Mouse (Mus musculus) neural tube, embryonic 15.5 days (tissue): ENCODE measurements around the gene Cbln4. TPM values are rescaled to one million over a fixed set of nuclear protein-coding genes. Genes with fewer than 3 reads are reported as not detected.

ENCODE experiments used
- ATAC-seq: fragments of 200-750 bp; cut with Nextera tagmentation; 2 replicates; pipeline ENCODE4 v1.8.0; 2017; ENCODE audit warnings: mild to moderate bottlenecking, moderate TSS enrichment, moderate library complexity; ENCODE audit not compliant: low FRiP score
- H3K27ac ChIP-seq: fragments of 300-500 bp; sonication (generic); replicated peaks from 2 replicates; pipeline ENCODE4 v1.5.1; 2015; ENCODE audit warnings: mild to moderate bottlenecking, inconsistent platforms
- H3K27me3 ChIP-seq: fragments of 300-500 bp; sonication (generic); replicated peaks from 2 replicates; pipeline ENCODE4 v1.6.1; 2015; ENCODE audit warnings: inconsistent platforms
- H3K36me3 ChIP-seq: fragments of 300-500 bp; sonication (generic); 2 replicates; pipeline ENCODE4 v1.6.1; 2015; ENCODE audit warnings: inconsistent platforms
- H3K4me1 ChIP-seq: fragments of 300-500 bp; sonication (generic); 2 replicates; pipeline ENCODE4 v1.6.1; 2015; ENCODE audit warnings: inconsistent platforms
- H3K4me2 ChIP-seq: fragments of 300-500 bp; sonication (generic); 2 replicates; pipeline ENCODE4 v1.6.1; 2015; ENCODE audit warnings: inconsistent platforms, mild to moderate bottlenecking, moderate library complexity
- H3K4me3 ChIP-seq: fragments of 300-500 bp; sonication (generic); replicated peaks from 2 replicates; pipeline ENCODE4 v1.5.1; 2015; ENCODE audit warnings: mild to moderate bottlenecking, inconsistent platforms
- H3K9ac ChIP-seq: fragments of 300-500 bp; sonication (generic); replicated peaks from 2 replicates; pipeline ENCODE4 v1.6.1; 2015; ENCODE audit warnings: mild to moderate bottlenecking, inconsistent platforms
- H3K9me3 ChIP-seq: fragments of 300-500 bp; sonication (generic); replicated peaks from 2 replicates; pipeline ENCODE4 v1.6.1; 2016; ENCODE audit warnings: inconsistent platforms
- WGBS: fragments of 180-500 bp; shearing (Covaris S2); methylation state at CpG from one replicate; pipeline ENCODE4 v1.1.7; 2015; ENCODE audit warnings: mixed read lengths; 5-methylcytosine and 5-hydroxymethylcytosine counted together
- polyA plus RNA-seq: library from polyadenylated mRNA; unstranded; fragments of >200 nt; fragmentation: Nextera tagmentation; extraction: Ambion mirVana; gene quantifications from 2 replicates; pipeline ENCODE4 v1.2.1, GENCODE M21; 2015

The Cbln4 gene
- 37.0 and 45.0 TPM in 2 replicates for polyA plus RNA-seq

DNA sequence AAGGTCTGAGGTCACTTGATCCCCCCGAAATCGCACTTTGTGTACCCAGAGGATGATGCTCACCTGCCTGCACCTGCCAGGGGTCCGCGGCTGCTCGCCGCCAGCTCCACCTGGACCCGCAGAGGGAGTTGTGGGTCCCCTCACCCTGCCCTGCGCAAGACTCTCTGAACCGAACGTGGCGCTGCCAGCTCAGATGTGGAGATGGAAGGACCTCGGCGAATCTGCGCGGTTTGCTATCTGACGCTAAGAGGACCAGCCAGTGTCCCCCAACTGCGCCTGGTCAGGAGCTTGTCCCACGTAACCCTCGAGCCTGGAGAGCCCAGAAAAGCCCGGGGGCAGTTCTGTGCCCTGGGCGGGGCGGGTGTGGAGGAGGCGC lies at the start of gene Cbln4:
TSS of gene Cbln4 (minus strand) at position 232 of the 376 bp plus-strand sequence.
- under 1% methylated on average over 23 of the region's 23 CpGs for WGBS
- peak within 1 kb of the TSS; percentile 59 for H3K9ac ChIP-seq
- peak; percentile 43; the same call in 1 of the 2 replicates for ATAC-seq
- H3K36me3 ChIP-seq: no peaks in the 10 kb centered on the region
- H3K9me3 ChIP-seq: no peaks in the 10 kb centered on the region
- H3K27me3 ChIP-seq: peaks cover 49% of the 10 kb centered on the region
- peak within 1 kb of the TSS; percentile 52 for H3K4me3 ChIP-seq
- peak within 1 kb of the TSS; percentile 69 for H3K27ac ChIP-seq
- H3K4me2 ChIP-seq: peak within 1 kb of the TSS; percentile 91
- peaks cover 35% of the 10 kb centered on the region for H3K4me1 ChIP-seq

DNA sequence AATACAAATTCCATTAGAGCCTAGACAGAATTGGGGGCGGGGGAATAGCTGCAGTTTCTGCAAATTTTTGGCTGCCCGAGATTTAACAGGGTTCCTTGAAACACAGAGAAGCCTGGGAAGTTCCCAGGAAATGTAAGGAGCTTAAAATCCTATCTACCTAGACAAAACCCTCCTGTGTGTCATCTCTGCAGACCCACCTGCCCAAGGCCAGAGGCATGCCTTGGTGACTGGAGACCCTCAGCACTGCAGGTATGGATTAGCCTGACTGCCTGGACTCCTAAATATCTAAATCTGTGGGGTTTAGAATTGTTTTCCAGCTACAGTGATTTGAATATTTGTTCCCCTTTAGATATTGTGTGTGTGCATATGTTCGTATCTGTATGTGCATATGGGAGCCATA lies 35.3 kb upstream of the Cbln4 start:
- no peak overlapping the region for H3K27ac ChIP-seq
- no peak overlapping the region for H3K4me2 ChIP-seq
- ATAC-seq: no peak
- no peaks in the 10 kb centered on the region for H3K36me3 ChIP-seq
- no peaks in the 10 kb centered on the region for H3K4me1 ChIP-seq
- no peaks in the 10 kb centered on the region for H3K27me3 ChIP-seq
- no peak overlapping the region for H3K4me3 ChIP-seq
- WGBS: 89% methylated on average over 3 of the region's 3 CpGs
- no peak overlapping the region for H3K9ac ChIP-seq
- no peaks in the 10 kb centered on the region for H3K9me3 ChIP-seq

DNA sequence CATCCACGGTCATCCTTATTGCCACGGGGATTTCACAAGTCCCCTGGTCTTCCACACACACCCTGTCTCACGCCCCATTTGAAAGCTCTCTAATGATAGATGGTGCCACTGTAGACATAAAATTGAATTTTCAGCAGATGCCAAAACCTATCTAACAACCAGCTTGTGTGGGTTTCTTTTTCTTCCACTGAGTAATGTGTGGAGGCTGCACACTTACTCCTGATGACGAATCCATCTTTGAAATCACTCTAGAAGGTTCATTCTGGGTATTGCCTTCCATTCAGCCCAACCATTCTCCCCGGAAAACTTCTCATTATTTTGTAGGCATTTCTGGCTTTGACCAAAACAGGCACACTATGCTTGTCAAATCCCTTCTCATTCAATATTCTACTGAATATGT lies 33.0 kb upstream of the Cbln4 start:
- no peak for ATAC-seq
- Histone ChIP-seq H3K36me3 (no peaks in the 10 kb centered on the region), H3K27me3 (no peaks in the 10 kb centered on the region), H3K4me1 (no peaks in the 10 kb centered on the region), H3K9ac (no peak overlapping the region), H3K4me2 (no peak overlapping the region), H3K4me3 (no peak overlapping the region), H3K27ac (no peak overlapping the region), H3K9me3 (no peaks in the 10 kb centered on the region)
- WGBS: 92% methylated on average over 5 of the region's 5 CpGs

DNA sequence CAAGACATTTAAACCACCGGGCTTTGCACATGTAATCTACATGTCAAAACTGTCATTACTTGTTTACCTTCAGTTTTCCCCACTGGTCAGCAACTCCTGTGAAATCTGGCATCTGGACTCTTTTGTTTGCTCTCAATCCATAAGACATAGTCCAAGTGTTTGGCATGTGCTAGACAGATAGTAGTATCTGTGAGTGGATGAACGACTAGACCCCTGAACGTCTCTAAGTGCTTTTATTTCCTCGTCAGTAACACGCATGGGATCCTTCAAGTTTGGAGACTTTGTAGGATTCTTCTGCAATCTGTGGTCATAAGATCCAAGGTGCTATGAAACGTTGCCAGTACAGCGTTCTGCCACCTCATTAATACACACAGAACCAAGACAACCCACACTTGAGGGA lies 19.6 kb upstream of the Cbln4 start:
- no peaks in the 10 kb centered on the region for H3K9me3 ChIP-seq
- H3K4me2 ChIP-seq: no peak overlapping the region
- no peak overlapping the region for H3K27ac ChIP-seq
- no peaks in the 10 kb centered on the region for H3K27me3 ChIP-seq
- no peaks in the 10 kb centered on the region for H3K36me3 ChIP-seq
- H3K4me3 ChIP-seq: no peak overlapping the region
- H3K9ac ChIP-seq: no peak overlapping the region
- 95% methylated on average over 7 of the region's 7 CpGs for WGBS
- no peak for ATAC-seq
- no peaks in the 10 kb centered on the region for H3K4me1 ChIP-seq

DNA sequence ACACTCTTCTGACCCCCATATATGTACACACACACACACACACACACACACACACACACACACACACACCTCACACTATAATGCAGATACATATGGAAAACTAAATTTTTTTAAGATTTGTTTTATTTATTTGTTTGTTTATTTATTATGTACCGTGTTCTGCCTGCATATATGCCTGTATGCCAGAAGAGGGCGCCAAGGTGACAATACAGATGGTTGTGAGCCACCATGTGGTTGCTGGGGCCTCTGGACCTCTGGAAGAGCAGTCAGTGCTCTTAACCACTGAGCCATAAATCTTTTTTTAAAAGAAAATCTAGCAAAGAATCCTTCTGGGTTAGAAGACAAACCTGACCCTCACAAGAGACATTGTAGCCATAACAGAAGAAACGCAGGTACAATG lies 16.5 kb upstream of the Cbln4 start:
- WGBS: 65% methylated on average over 3 of the region's 3 CpGs
- no peak for ATAC-seq
- no peaks in the 10 kb centered on the region for H3K36me3 ChIP-seq
- no peaks in the 10 kb centered on the region for H3K9me3 ChIP-seq
- no peak overlapping the region for H3K4me2 ChIP-seq
- H3K9ac ChIP-seq: no peak overlapping the region
- no peak overlapping the region for H3K27ac ChIP-seq
- H3K4me3 ChIP-seq: no peak overlapping the region
- H3K4me1 ChIP-seq: no peaks in the 10 kb centered on the region
- H3K27me3 ChIP-seq: no peaks in the 10 kb centered on the region

DNA sequence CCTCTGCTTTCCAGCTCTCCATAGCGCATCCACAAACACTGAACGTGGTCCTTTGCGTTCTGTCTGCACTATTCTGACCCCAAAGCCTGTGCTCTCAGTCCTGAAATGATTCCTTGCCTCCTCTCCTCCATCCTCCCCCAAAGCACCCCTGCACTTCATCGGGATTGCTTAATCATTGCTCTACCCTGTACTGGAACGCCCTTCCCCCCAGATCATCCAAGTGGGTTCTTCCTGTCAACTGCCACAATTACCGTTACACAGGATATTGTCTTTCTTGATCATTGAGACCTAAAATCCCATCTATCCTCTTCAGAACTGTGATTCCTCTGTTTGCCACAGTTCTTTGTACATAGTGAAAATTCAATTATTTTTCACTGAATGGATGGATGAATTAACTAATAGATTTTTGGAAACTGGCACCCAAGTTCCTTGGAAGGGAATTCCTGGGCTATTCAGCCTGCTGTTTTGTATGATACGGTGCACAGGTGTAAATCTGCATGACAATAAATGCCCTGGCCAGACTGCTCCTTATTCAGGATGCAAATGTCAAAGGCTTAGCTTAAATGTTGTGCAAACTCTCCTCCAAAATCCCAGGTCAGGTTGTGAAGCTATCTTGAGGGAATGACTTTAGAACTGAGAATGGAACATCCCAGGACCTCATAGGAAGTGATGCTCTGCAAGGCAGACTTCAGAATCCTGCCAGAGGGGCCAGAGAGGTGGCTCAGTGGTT lies 15.8 kb upstream of the Cbln4 start:
- no peaks in the 10 kb centered on the region for H3K4me1 ChIP-seq
- no peak for ATAC-seq
- no peaks in the 10 kb centered on the region for H3K9me3 ChIP-seq
- no peaks in the 10 kb centered on the region for H3K36me3 ChIP-seq
- H3K27me3 ChIP-seq: no peaks in the 10 kb centered on the region
- no peak overlapping the region for H3K27ac ChIP-seq
- no peak overlapping the region for H3K4me3 ChIP-seq
- 65% methylated on average over 7 of the region's 7 CpGs for WGBS
- H3K4me2 ChIP-seq: no peak overlapping the region
- no peak overlapping the region for H3K9ac ChIP-seq

DNA sequence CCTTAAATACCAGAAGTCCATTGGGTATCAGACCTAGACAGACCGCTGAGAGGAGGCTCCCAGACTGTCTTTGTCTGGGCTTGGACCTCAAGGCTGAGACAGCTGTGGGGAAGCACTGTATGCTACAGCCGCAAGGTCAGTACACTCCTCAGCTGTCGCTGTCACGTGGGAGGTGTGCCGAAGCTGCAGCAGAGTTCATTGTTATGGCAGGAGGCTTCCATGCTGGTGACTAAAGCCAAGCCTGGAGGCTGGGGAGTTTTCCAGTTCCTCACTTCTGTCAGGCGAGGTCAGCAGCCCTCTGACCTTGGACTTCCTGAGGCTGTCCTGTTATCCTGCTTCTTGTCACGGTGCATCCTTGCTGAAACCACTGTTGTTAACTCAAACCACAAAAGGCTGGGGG lies 2.7 kb upstream of the Cbln4 start:
- Histone ChIP-seq H3K4me1 (peaks cover 28% of the 10 kb centered on the region), H3K27ac (no peak overlapping the region), H3K27me3 (peaks cover 41% of the 10 kb centered on the region), H3K4me2 (no peak overlapping the region), H3K36me3 (no peaks in the 10 kb centered on the region), H3K4me3 (no peak overlapping the region), H3K9ac (no peak overlapping the region), H3K9me3 (no peaks in the 10 kb centered on the region)
- no peak for ATAC-seq
- WGBS: 60% methylated on average over 7 of the region's 7 CpGs

DNA sequence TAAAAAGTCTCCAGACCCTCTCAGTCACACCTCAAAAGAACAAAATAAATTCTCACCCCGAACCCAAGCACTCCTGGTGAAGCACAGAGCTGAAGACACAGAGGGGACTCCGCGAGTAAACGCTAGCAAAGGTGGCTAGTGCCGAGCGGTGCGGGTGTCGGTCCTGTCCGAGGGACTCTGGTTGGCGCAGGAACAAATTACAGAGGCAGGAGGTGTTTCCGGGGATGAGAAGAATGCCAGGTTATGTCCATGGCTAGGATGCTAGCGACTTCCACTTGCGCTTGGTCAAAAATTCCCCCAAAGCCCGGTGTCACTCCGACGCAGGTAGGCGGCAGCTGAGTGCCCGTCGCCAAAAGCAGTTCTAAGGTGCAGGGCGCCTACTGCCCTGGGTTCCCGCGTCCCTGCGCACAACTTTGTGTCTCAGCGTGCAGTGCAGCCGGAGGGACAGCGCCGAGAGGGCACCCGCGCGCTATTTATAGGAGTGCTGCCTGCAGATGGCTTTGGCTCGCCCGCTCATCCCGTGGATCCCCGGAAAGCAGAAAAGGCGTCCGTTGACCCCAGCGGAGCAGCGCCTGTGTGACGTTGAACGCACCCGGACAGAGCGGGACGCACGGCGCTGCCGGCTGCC lies 545 bp downstream of the Cbln4 start:
- peak overlapping the region; percentile 91 for H3K4me2 ChIP-seq
- H3K4me3 ChIP-seq: peak overlapping the region; percentile 52
- H3K27me3 ChIP-seq: peaks cover 49% of the 10 kb centered on the region
- peak overlapping the region; percentile 69 for H3K27ac ChIP-seq
- H3K4me1 ChIP-seq: peaks cover 35% of the 10 kb centered on the region
- H3K36me3 ChIP-seq: no peaks in the 10 kb centered on the region
- WGBS: under 1% methylated on average over 46 of the region's 46 CpGs
- H3K9me3 ChIP-seq: no peaks in the 10 kb centered on the region
- ATAC-seq: peak; percentile 53
- H3K9ac ChIP-seq: peak overlapping the region; percentile 59

DNA sequence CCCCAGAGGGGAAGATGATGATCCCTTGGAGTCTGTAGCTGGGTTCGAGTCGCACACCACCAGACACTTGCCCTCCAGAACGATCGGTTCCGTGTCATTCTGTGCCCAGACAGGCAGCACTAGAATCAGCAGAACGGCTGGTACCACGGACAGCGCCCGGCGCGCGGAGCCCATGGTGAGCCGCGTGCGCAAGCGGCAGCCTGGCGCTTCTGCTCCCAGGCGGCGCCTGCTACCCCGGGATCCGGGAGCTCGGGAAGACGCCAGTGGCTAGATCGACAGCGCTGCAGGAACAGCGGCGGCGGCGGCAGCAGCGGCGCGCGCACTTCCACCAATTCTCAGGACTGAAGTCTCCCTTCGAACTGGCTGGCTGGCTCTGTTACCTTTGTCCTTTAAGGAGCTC lies 1.1 kb downstream of the Cbln4 start:
- H3K4me1 ChIP-seq: peaks cover 35% of the 10 kb centered on the region
- peak overlapping the region; percentile 52 for H3K4me3 ChIP-seq
- under 1% methylated on average over 34 of the region's 34 CpGs for WGBS
- ATAC-seq: peak; percentile 60
- peak overlapping the region; percentile 69 for H3K27ac ChIP-seq
- H3K9ac ChIP-seq: peak overlapping the region; percentile 59
- no peaks in the 10 kb centered on the region for H3K9me3 ChIP-seq
- peaks cover 49% of the 10 kb centered on the region for H3K27me3 ChIP-seq
- H3K36me3 ChIP-seq: no peaks in the 10 kb centered on the region
- H3K4me2 ChIP-seq: peak overlapping the region; percentile 91

DNA sequence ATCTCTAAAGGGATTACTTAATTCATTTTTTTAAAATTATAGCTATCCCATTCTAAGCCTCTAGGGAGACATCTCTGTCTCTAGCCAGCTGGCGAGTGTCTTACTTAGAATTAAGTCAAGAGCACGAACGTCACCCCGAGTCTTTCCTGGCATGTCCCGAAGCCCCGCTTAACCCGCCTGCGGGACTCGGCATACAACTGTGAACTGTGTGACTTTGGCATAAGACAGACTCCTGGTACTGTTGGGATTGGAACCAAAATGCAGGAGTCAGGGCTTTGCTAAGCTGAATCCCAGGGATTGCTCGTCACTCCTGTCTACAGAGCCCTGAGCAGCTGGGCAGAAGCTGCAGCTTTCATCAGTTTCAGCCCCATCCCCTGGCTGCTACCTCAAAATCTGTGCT lies 2.4 kb downstream of the Cbln4 start:
- peak overlapping the region; percentile 91 for H3K4me2 ChIP-seq
- H3K36me3 ChIP-seq: no peaks in the 10 kb centered on the region
- H3K4me1 ChIP-seq: peaks cover 35% of the 10 kb centered on the region
- peak overlapping the region; percentile 40 for H3K9ac ChIP-seq
- no peak for ATAC-seq
- H3K9me3 ChIP-seq: no peaks in the 10 kb centered on the region
- peak overlapping the region; percentile 69 for H3K27ac ChIP-seq
- H3K27me3 ChIP-seq: peaks cover 42% of the 10 kb centered on the region
- WGBS: 26% methylated on average over 10 of the region's 10 CpGs
- H3K4me3 ChIP-seq: peak overlapping the region; percentile 52

DNA sequence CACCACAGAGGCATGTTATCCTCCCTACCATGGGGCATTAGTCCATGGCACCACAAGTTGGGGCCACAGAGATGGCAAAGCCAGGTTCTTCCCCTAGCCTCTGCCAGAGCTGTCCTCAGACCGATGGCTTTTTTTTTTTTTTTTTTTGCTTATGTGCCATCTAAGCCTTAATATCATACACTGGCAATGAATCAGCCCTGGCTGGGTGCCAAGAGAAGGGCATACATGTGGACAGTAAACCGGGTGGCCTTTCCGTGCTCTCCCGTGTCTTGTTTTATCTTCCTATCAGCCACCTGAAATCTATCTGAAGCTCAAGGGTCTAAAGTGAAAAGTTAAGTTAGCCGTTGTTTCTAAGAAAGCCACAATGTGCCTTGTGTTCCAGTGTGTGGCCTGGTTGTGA lies 3.7 kb downstream of the Cbln4 start:
- H3K9me3 ChIP-seq: no peaks in the 10 kb centered on the region
- H3K4me2 ChIP-seq: peak overlapping the region; percentile 91
- H3K4me3 ChIP-seq: peak overlapping the region; percentile 52
- H3K27ac ChIP-seq: no peak overlapping the region
- peaks cover 35% of the 10 kb centered on the region for H3K4me1 ChIP-seq
- no peaks in the 10 kb centered on the region for H3K36me3 ChIP-seq
- no peak overlapping the region for H3K9ac ChIP-seq
- ATAC-seq: no peak
- peaks cover 37% of the 10 kb centered on the region for H3K27me3 ChIP-seq
- 72% methylated on average over 5 of the region's 5 CpGs for WGBS

DNA sequence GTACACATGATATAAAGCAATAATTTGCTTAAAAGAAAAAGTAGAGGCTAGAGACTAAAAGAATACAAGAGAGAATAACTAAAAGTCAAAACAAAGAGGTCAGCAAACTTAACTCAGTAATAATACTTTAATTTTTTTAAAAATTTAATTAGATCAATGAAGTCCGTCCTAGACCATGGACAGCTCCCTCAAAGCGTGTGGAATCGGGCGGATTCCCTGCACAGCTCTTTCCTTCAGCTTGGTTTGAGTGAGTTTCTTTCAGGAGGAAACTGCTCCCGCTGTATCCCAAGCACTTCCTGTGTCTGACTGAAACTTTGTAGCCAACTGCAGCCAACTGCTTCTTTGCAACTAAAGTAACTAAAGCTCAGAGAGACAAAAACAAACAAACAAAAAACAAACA lies 9.0 kb downstream of the Cbln4 start:
- no peak overlapping the region for H3K9ac ChIP-seq
- no peaks in the 10 kb centered on the region; the same call in 1 of the 2 replicates for H3K27me3 ChIP-seq
- H3K4me1 ChIP-seq: no peaks in the 10 kb centered on the region
- H3K36me3 ChIP-seq: no peaks in the 10 kb centered on the region
- no peak overlapping the region for H3K27ac ChIP-seq
- H3K9me3 ChIP-seq: no peaks in the 10 kb centered on the region
- no peak overlapping the region for H3K4me3 ChIP-seq
- no peak for ATAC-seq
- WGBS: 64% methylated on average over 5 of the region's 5 CpGs
- no peak overlapping the region for H3K4me2 ChIP-seq
